Mouse (Mus musculus): ENCODE measurements around the gene Utp20. TPM values are rescaled to one million over a fixed set of nuclear protein-coding genes. Genes with fewer than 3 reads are reported as not detected.
"Not testable (repeated sequence)": the region's sequence is repeated elsewhere in the genome, so short reads cannot be mapped to it uniquely, and the experiment has no call there.

The Utp20 gene
- polyA plus RNA-seq, 1 experiment: 18.0 TPM

- Histone ChIP-seq H3K4me3 (ENCODE audit: insufficient read depth, low read length) (no peak overlapping the region), H3K4me1 (ENCODE audit: control insufficient read depth, insufficient read depth, low read length) (no peaks in the 10 kb centered on the region; the same call in 1 of the 2 replicates), H3K27ac (ENCODE audit: insufficient read depth, low read length) (no peak overlapping the region)
- TF ChIP-seq POLR2A (IDR thresholded peaks at IDR 0.05; ENCODE audit: extremely low read depth, insufficient read depth, low read length): no peak
- no peak for TF ChIP-seq CTCF (IDR thresholded peaks at IDR 0.05; ENCODE audit: extremely low read depth, insufficient read depth, low read length)
Observed at GRCm38 (mm10) chr10:88828361-88828760, 1.8 kb upstream of the Utp20 start.

- TF ChIP-seq POLR2A (IDR thresholded peaks at IDR 0.05; ENCODE audit: extremely low read depth, insufficient read depth, low read length) (no peak), CTCF (IDR thresholded peaks at IDR 0.05; ENCODE audit: extremely low read depth, insufficient read depth, low read length) (no peak)
- Histone ChIP-seq H3K27ac (ENCODE audit: insufficient read depth, low read length) (no peak overlapping the region), H3K4me1 (ENCODE audit: control insufficient read depth, insufficient read depth, low read length) (no peaks in the 10 kb centered on the region; the same call in 1 of the 2 replicates), H3K4me3 (ENCODE audit: insufficient read depth, low read length) (peak overlapping the region; percentile 79; the same call in 1 of the 2 replicates)
Observed at GRCm38 (mm10) chr10:88827596-88827995, 992 bp upstream of the Utp20 start.

GRCm38 (mm10) chr10:88826947-88827306 is 323 bp upstream of the Utp20 start:
- H3K4me1 ChIP-seq (ENCODE audit: control insufficient read depth, insufficient read depth, low read length); H3K27ac ChIP-seq (ENCODE audit: insufficient read depth, low read length): not testable (repeated sequence)
- peak overlapping the region; percentile 79 for H3K4me3 ChIP-seq (ENCODE audit: insufficient read depth, low read length)

GRCm38 (mm10) chr10:88817335-88817734 is 9.3 kb downstream of the Utp20 start:
- H3K27ac ChIP-seq (ENCODE audit: insufficient read depth, low read length): no peak overlapping the region
- H3K4me3 ChIP-seq (ENCODE audit: insufficient read depth, low read length): no peak overlapping the region
- TF ChIP-seq CTCF (IDR thresholded peaks at IDR 0.05; ENCODE audit: extremely low read depth, insufficient read depth, low read length) (peak; percentile 47), POLR2A (IDR thresholded peaks at IDR 0.05; ENCODE audit: extremely low read depth, insufficient read depth, low read length) (no peak)
- H3K4me1 ChIP-seq (ENCODE audit: control insufficient read depth, insufficient read depth, low read length): no peaks in the 10 kb centered on the region

GRCm38 (mm10) chr10:88815256-88815655 is 11.3 kb downstream of the Utp20 start:
- Histone ChIP-seq H3K4me3 (ENCODE audit: insufficient read depth, low read length) (no peak overlapping the region), H3K4me1 (ENCODE audit: control insufficient read depth, insufficient read depth, low read length) (no peaks in the 10 kb centered on the region), H3K27ac (ENCODE audit: insufficient read depth, low read length) (no peak overlapping the region)
- TF ChIP-seq CTCF (IDR thresholded peaks at IDR 0.05; ENCODE audit: extremely low read depth, insufficient read depth, low read length) (no peak), POLR2A (IDR thresholded peaks at IDR 0.05; ENCODE audit: extremely low read depth, insufficient read depth, low read length) (no peak)

- H3K4me3 ChIP-seq (ENCODE audit: insufficient read depth, low read length): no peak overlapping the region
Observed at GRCm38 (mm10) chr10:88811704-88812103, 14.9 kb downstream of the Utp20 start.

GRCm38 (mm10) chr10:88802236-88802635 is 24.4 kb downstream of the Utp20 start:
- Histone ChIP-seq H3K4me3 (ENCODE audit: insufficient read depth, low read length) (no peak overlapping the region), H3K27ac (ENCODE audit: insufficient read depth, low read length) (no peak overlapping the region), H3K4me1 (ENCODE audit: control insufficient read depth, insufficient read depth, low read length) (no peaks in the 10 kb centered on the region)
- no peak for TF ChIP-seq POLR2A (IDR thresholded peaks at IDR 0.05; ENCODE audit: extremely low read depth, insufficient read depth, low read length)

More at GRCm38 (mm10) chr10:88811704-88812103, 14.9 kb downstream of the Utp20 start:
- no peaks in the 10 kb centered on the region for H3K4me1 ChIP-seq (ENCODE audit: control insufficient read depth, insufficient read depth, low read length)
- TF ChIP-seq CTCF (IDR thresholded peaks at IDR 0.05; ENCODE audit: extremely low read depth, insufficient read depth, low read length): no peak
- no peak for TF ChIP-seq POLR2A (IDR thresholded peaks at IDR 0.05; ENCODE audit: extremely low read depth, insufficient read depth, low read length)
- no peak overlapping the region for H3K27ac ChIP-seq (ENCODE audit: insufficient read depth, low read length)

GRCm38 (mm10) chr10:88799381-88799780 is 27.2 kb downstream of the Utp20 start:
- TF ChIP-seq CTCF (IDR thresholded peaks at IDR 0.05; ENCODE audit: extremely low read depth, insufficient read depth, low read length) (no peak), POLR2A (IDR thresholded peaks at IDR 0.05; ENCODE audit: extremely low read depth, insufficient read depth, low read length) (no peak)
- H3K4me1 ChIP-seq (ENCODE audit: control insufficient read depth, insufficient read depth, low read length): no peaks in the 10 kb centered on the region
- no peak overlapping the region for H3K4me3 ChIP-seq (ENCODE audit: insufficient read depth, low read length)
- no peak overlapping the region for H3K27ac ChIP-seq (ENCODE audit: insufficient read depth, low read length)

GRCm38 (mm10) chr10:88797452-88797851 is 29.2 kb downstream of the Utp20 start:
- no peak overlapping the region for H3K27ac ChIP-seq (ENCODE audit: insufficient read depth, low read length)
- TF ChIP-seq POLR2A (IDR thresholded peaks at IDR 0.05; ENCODE audit: extremely low read depth, insufficient read depth, low read length) (no peak), CTCF (IDR thresholded peaks at IDR 0.05; ENCODE audit: extremely low read depth, insufficient read depth, low read length) (no peak)
- H3K4me3 ChIP-seq (ENCODE audit: insufficient read depth, low read length): no peak overlapping the region
- no peaks in the 10 kb centered on the region for H3K4me1 ChIP-seq (ENCODE audit: control insufficient read depth, insufficient read depth, low read length)

- TF ChIP-seq CTCF (IDR thresholded peaks at IDR 0.05; ENCODE audit: extremely low read depth, insufficient read depth, low read length) (no peak), POLR2A (IDR thresholded peaks at IDR 0.05; ENCODE audit: extremely low read depth, insufficient read depth, low read length) (no peak)
- Histone ChIP-seq H3K4me1 (ENCODE audit: control insufficient read depth, insufficient read depth, low read length) (no peaks in the 10 kb centered on the region), H3K4me3 (ENCODE audit: insufficient read depth, low read length) (no peak overlapping the region), H3K27ac (ENCODE audit: insufficient read depth, low read length) (no peak overlapping the region)
Observed at GRCm38 (mm10) chr10:88796939-88797338, 29.7 kb downstream of the Utp20 start.

GRCm38 (mm10) chr10:88795226-88795625 is 31.4 kb downstream of the Utp20 start:
- no peak for TF ChIP-seq CTCF (IDR thresholded peaks at IDR 0.05; ENCODE audit: extremely low read depth, insufficient read depth, low read length)
- TF ChIP-seq POLR2A (IDR thresholded peaks at IDR 0.05; ENCODE audit: extremely low read depth, insufficient read depth, low read length): no peak
- H3K4me3 ChIP-seq (ENCODE audit: insufficient read depth, low read length): no peak overlapping the region
- H3K4me1 ChIP-seq (ENCODE audit: control insufficient read depth, insufficient read depth, low read length): no peaks in the 10 kb centered on the region
- no peak overlapping the region for H3K27ac ChIP-seq (ENCODE audit: insufficient read depth, low read length)

Measured in cortical plate, adult 2 months (tissue).